Mouse (Mus musculus): ENCODE data around the gene Tead1.

Tead1 gene

DNA sequence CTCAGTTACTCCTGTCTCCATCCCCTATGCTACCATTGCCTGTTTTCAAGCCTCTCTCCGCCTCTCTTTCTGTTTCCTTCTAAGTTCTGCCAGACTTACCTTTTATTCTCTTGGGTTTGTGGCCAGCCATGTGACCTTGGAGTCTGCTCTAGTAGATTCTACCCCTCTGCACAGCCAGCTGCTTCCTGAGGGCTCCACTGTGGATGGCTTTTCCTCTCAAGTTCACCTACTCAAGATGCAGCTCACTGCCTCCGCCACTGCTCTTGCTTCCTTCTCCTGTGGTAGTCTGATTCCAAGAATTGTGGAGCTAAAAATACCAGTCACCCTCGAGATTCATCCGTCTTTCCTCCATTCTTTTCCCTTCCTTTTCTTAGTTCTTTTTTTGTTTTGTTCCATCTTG lies 140.7 kb downstream of the Tead1 start:
- DNase-seq (ENCODE audit: low spot score), result no peak

DNA sequence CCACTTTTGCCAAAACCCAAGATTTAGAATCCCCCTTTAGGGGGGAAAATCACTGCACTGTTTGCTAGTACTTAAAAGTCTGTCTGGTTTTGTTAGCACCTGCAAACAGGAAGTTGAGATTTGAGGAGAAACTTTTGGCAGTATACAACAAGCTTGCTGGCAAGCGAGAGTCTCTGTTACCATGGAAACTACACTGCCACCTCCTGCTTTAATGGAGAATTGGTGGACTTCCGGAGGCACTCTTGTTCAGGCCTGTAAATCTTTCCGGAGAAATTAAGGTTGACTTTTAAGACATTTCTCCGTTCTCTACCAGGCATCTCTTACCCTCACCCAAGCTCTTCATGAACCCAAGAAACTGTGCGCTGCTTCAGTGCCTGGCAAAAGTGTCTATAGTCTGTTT lies 143.8 kb downstream of the Tead1 start:
- DNase-seq (ENCODE audit: low spot score), result no peak

- no peak for DNase-seq (ENCODE audit: low spot score)
These were observed 144.5 kb downstream of the Tead1 start for GRCm38 (mm10) chr7:112823621-112824020.

GRCm38 (mm10) chr7:112825339-112825781 lies 146.2 kb downstream of the Tead1 start:
- DNase-seq (ENCODE audit: low spot score), result no peak

- no peak for DNase-seq (ENCODE audit: low spot score)
These were observed 147.2 kb downstream of the Tead1 start for GRCm38 (mm10) chr7:112826114-112826911.

- DNase-seq (ENCODE audit: low spot score), result no peak
These were observed 149.0 kb downstream of the Tead1 start for GRCm38 (mm10) chr7:112828016-112828695.

DNA sequence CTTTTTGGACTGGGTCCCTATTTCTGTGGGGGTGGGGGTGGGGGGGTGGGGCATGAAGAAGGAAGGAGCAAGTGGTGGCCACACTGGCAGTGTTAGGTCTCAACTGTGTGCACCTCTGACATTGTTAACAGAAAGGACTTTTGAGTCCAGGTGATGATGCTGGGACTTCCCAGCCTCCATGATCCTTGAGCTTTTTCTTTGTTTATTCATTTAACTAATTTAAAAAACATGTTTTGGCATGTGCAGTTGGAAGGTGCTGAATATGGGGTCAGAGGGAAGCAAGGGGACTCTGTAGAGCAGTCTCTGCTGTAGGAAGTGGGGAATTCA lies 149.5 kb downstream of the Tead1 start:
- no peak for DNase-seq (ENCODE audit: low spot score)

- no peak for DNase-seq (ENCODE audit: low spot score)
These were observed 151.8 kb downstream of the Tead1 start for GRCm38 (mm10) chr7:112830946-112831345.

DNA sequence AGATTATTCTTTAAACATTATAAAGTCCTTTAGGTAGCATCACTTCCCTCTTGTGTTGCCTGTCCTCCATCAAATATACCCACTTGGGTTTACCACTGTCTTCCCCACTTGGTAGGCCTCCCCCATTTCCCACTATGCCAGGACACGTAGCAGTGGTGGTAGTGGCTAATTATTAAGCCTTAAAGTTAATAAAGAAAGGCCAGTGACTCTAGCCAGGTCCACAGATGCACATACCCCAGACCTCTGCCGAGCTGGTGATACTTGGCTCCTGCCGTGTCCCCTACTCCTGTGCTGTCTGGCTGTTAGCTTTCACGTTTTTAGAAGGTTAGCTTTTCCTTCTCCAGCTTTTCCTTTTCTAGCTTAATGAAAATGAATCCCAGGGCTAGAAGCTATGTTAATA lies 152.3 kb downstream of the Tead1 start:
- DNase-seq (ENCODE audit: low spot score), result no peak

DNA sequence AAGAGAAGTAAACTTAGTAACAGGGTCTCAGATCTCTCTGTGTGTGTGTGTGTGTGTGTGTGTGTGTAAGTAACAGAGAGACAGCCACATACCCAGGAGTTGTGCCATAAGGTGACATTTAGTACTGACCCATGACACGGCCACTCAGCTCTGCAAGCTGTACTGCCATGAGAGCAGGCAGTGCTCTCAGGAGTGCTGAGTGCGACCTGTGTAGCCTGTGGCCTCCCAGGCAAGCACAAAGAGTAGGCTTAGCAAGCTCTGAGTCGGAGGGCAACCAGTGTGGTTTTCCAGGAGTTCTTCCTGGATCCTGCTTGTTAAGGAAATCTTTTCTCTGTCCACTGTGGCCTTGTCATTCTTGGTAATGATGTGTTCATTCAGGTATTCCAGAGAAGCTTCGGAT lies 154.0 kb downstream of the Tead1 start:
- no peak for DNase-seq (ENCODE audit: low spot score)

DNA sequence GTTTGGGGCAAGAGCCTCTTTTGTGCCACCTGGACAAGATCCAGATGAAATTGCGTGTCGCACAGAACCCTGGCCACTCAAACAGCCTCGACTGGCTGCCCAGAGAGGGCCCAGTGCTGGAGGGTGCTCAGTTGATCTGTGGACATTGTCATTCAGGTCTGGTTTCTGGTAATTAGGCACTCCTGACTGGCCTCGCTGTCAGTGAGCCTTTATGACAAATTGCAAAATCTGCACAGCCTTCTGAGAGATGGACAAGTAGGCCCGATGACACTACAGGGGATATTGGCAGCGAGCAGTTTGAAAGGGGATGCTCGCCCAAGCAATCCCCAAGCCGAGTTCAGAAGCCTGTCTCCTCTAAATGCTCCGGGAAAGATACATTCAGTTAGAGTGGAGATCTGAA lies 157.0 kb downstream of the Tead1 start:
- no peak for DNase-seq (ENCODE audit: low spot score)

- no peak for DNase-seq (ENCODE audit: low spot score)
These were observed 159.0 kb downstream of the Tead1 start for GRCm38 (mm10) chr7:112838131-112838530.

DNA sequence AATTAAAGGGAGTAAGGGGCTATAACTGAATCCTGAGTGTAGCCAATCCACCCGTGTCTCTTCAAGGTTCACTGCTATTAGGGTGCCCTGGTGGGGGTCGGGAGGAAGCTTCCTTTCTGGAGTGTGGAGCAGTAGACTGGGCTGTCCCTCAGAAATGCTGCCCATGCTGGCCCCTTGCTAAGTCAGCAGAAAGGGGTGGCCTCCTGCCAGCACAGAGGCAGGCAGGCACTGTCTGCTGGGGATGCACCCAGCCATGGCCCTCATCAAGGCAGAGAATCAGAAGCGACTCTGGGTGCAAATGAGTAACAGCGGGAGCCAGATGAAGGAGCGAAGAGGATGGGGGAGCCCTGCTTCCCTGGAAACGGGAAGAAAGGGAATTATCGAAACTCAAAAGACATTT lies 161.2 kb downstream of the Tead1 start:
- DNase-seq (ENCODE audit: low spot score), result no peak

DNA sequence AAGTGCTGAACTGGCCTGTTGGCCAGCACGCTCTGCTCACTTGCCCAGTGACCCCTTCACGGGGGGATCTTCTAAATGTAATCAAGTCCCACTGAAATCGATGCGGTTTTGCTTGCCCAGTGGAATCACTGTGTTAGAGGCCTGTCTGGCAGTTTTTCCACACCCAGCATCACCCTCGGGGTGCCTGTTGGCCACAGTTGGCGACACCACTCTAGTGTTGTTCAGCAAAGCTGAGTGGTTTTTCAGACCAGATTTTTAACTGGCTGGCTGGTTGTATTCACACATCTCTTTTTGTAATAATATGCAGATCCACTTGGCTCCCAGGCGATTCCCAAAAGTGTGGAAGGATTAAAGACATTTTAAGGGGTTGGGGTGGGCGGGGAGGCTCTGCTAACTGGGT lies 161.8 kb downstream of the Tead1 start:
- no peak for DNase-seq (ENCODE audit: low spot score)

DNA sequence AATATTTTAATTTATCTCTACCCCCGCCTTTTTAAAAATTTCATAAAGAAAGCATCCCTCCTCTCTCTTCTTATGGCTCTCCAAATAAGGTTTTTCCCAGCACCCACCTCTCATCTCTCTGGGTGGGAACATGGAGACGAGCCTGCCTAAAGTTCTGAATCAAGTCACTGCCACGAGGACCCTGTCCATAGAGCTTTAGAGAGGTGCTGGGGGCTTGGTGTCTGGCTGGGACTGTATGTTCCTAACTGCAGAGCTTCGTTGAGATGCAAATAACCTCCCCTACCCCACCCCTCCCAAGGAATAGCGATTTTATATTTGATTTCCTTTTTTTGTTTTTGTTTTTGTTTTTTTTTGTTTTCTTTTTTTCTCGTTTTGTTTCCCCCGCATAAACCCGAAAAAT lies 162.4 kb downstream of the Tead1 start:
- no peak for DNase-seq (ENCODE audit: low spot score)

- DNase-seq (ENCODE audit: low spot score), result no peak
These were observed 162.8 kb downstream of the Tead1 start for GRCm38 (mm10) chr7:112841886-112842285.

GRCm38 (mm10) chr7:112851281-112851744 lies 172.2 kb downstream of the Tead1 start:
- DNase-seq (ENCODE audit: low spot score), result no peak

DNA sequence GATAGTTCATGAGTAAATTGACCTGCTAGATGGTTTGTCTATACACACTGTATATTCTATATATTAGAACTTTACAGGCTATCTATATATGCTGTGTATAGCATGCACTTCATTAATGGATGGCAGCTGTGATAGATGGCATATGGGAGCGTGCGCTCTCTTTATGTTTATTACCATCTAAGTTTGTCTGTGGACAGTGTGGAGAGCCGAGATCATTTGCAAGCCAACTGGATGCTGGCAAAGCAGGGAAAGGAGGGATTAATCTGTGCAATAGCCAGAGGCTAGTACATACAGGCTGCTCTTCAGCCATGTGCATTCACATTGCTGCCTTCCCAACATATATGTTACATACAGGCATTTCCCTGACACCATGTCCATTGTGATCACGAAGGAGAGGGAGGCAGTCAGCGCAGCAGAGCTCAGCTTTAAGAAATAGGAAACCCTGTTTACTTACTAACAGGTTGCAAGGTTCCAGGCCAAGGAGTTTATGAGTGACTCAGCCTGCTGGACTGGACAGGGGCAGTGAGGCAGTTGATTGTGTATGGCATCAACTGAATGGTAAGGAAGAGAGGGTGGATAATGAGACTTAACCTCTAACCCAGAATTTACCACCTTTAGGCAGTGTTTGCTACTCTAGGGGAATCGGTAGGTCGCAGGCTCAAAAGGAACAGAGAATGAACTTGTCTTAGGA lies 173.2 kb downstream of the Tead1 start:
- DNase-seq (ENCODE audit: low spot score), result no peak

DNA sequence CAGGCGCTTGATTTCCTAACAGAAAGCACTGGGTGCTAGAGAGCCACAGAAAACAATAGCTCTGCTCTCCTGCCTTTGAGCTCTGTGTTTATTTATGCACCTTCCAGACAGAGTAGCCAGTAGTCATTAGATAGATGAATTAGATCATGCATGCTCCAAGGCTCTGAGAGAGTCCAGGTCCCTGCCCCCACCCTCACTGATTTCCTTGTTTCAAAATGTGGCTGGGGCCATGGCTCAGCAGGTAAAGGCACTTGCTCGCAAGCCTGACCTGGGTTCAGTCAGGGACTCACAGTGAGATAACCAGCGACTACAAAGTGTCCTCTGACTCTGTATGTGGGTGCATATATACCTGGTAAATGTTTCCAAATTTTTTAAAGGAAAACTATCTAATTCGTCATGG lies 174.7 kb downstream of the Tead1 start:
- DNase-seq (ENCODE audit: low spot score), result no peak

GRCm38 (mm10) chr7:112854516-112854915 lies 175.4 kb downstream of the Tead1 start:
- DNase-seq (ENCODE audit: low spot score), result no peak

- no peak for DNase-seq (ENCODE audit: low spot score)
These were observed 176.3 kb downstream of the Tead1 start for GRCm38 (mm10) chr7:112855419-112855818.

GRCm38 (mm10) chr7:112856121-112856571 lies 177.0 kb downstream of the Tead1 start:
- no peak for DNase-seq (ENCODE audit: low spot score)

DNA sequence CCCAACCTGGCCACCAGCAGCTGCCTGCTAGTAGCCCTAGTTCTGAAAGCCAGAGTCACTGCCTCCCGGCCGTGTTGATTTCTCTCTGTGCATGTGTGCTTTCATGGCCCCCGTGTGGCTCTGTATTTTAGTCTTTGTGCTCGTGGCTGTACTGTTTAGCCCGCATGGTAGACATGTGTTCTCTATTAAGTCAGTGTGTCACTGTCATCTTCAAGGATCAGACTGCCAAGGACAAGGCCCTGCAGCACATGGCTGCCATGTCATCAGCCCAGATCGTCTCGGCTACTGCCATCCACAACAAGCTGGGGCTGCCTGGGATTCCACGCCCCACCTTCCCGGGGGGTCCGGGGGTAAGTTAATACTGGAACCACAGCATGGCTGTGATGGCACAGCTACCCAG lies 177.5 kb downstream of the Tead1 start:
- no peak for DNase-seq (ENCODE audit: low spot score)

Data from T-cell, adult 2 months (primary cell).